Mouse (Mus musculus): Measurements from ENCODE around the gene Aen. TPM values are rescaled to one million over a fixed set of nuclear protein-coding genes. Genes with fewer than 3 reads are reported as not detected.

Gene Aen
- 50.1 TPM for polyA plus RNA-seq (2017; shearing (Covaris generic))

DNA sequence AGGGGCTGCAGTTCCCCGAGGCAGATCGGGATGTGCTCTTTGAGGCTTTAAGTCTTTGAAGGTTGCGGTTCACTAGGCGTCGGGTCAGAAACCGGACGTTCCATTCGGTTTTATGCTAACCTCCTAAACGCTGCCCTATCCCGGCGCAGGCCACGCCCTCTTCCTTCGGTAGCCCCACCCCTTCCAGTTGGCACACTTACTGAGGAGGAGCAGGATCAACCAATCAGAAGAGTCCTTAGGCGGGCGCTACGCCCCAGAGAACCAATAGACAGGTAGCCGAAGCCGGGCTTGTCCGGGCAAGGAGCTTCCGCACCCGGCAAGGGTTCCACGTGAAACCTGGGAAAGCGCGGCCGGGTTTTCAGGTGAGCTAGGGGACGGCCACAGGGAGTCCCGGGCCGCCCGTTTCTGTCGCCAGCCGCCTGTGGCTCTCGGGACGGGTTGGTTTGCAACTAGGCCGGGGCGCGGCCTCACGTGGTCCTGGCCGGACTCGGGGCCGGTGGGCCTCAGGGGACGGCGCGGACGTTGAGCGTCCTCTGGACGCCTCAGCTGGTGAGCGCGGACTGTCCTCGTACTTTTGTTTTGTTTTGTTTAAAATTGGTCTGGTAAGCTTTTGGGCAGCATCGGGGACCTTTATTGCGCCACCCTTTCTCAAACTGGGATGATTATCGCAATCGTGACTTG is at the start of gene Aen:
Gene Aen, plus strand, starts transcription at position 202 of the 681 bp plus-strand sequence.

GRCm38 (mm10) chr7:78846737-78847434 is 48.8 kb upstream of the Aen start, which contains the start of gene Det1:
Gene Det1 (minus strand): TSS chr7:78847263.

DNA sequence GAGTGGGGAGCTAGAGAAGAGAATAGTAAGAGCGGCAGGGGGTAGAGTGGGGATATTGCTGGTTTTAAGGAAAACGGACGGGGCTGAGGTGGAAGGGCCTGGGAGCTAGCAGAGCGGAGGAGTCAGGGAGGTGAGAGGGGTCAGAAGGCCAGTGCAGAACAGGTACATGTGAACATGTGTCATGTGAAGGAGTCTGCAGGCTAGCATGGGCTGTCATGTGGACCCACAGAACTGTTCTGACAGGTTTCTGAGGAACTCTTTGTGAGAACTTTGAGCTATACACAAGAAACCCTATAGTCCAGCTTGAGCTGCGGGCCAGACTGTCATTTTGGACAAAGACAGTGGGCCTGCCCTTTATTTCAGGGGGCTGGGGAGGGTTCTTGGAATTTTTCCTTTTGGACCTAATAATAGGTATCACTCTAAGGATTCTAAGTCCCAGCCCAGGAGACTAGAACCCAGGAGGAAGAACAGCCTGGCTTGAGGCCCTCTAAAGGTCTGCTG is 17.4 kb downstream of the Aen start, which contains the start of gene Isg20:
Gene Isg20, plus strand, starts transcription at position 451 of the 501 bp plus-strand sequence.

Other genes with a start within 250 kb of the Aen start
- gene Ntrk3, start 157.8 kb upstream of the Aen start, polyA plus RNA-seq (2017; shearing (Covaris generic)) = 20.3 TPM
- gene Mrps11, start 112.7 kb upstream of the Aen start, polyA plus RNA-seq (2017; shearing (Covaris generic)) = 62.0 TPM
- gene Mrpl46, start 112.3 kb upstream of the Aen start, polyA plus RNA-seq (2017; shearing (Covaris generic)) = 69.2 TPM
- 33.2 TPM for gene Det1, start 48.6 kb upstream of the Aen start, polyA plus RNA-seq (2017; shearing (Covaris generic))
- gene Isg20, start 17.6 kb downstream of the Aen start, polyA plus RNA-seq (2017; shearing (Covaris generic)) = 117 TPM
- not detected for gene Acan, start 157.6 kb downstream of the Aen start, polyA plus RNA-seq (2017; shearing (Covaris generic))
- not detected for gene Hapln3, start 235.2 kb downstream of the Aen start, polyA plus RNA-seq (2017; shearing (Covaris generic))

All from CD4-positive, CD25-positive, alpha-beta regulatory T cell, adult 9 weeks (primary cell).